Mouse (Mus musculus): ENCODE data around the gene Ube2cbp. TPM values are rescaled to one million over a fixed set of nuclear protein-coding genes. Genes with fewer than 3 reads are reported as not detected.

Gene Ube2cbp
- total RNA-seq (2015) = 3.9 and 5.2 TPM in 2 replicates
- 2.9 and 4.0 TPM in 2 replicates for total RNA-seq (2017)

- peak; percentile 81 for ATAC-seq (replicated peaks; ENCODE audit: poor library complexity)
Observed at GRCm38 (mm10) chr9:86464151-86465105, at the start of gene Ube2cbp. Gene Ube2cbp (minus strand): TSS chr9:86464950.

GRCm38 (mm10) chr9:86514390-86514789, 49.6 kb upstream of the Ube2cbp start:
- no peak for ATAC-seq (replicated peaks; ENCODE audit: poor library complexity)

- ATAC-seq (replicated peaks; ENCODE audit: poor library complexity) = no peak
Observed at GRCm38 (mm10) chr9:86513733-86514132, 49.0 kb upstream of the Ube2cbp start.

GRCm38 (mm10) chr9:86507437-86507836, 42.7 kb upstream of the Ube2cbp start:
- ATAC-seq (replicated peaks; ENCODE audit: poor library complexity) = peak; percentile 85

GRCm38 (mm10) chr9:86499083-86499482, 34.3 kb upstream of the Ube2cbp start:
- ATAC-seq (replicated peaks; ENCODE audit: poor library complexity) = peak; percentile 99

GRCm38 (mm10) chr9:86496261-86496660, 31.5 kb upstream of the Ube2cbp start:
- ATAC-seq (replicated peaks; ENCODE audit: poor library complexity) = no peak

- ATAC-seq (replicated peaks; ENCODE audit: poor library complexity) = no peak
Observed at GRCm38 (mm10) chr9:86491740-86492139, 27.0 kb upstream of the Ube2cbp start.

- ATAC-seq (replicated peaks; ENCODE audit: poor library complexity) = no peak
Observed at GRCm38 (mm10) chr9:86482236-86482635, 17.5 kb upstream of the Ube2cbp start.

GRCm38 (mm10) chr9:86478414-86479093, 13.8 kb upstream of the Ube2cbp start:
- peak; percentile 20; the same call in 1 of the 2 replicates for ATAC-seq (replicated peaks; ENCODE audit: poor library complexity)

- peak; percentile 84 for ATAC-seq (replicated peaks; ENCODE audit: poor library complexity)
Observed at GRCm38 (mm10) chr9:86476763-86477162, 12.0 kb upstream of the Ube2cbp start.

GRCm38 (mm10) chr9:86475956-86476355, 11.2 kb upstream of the Ube2cbp start:
- ATAC-seq (replicated peaks; ENCODE audit: poor library complexity) = no peak

GRCm38 (mm10) chr9:86466990-86467870, 2.5 kb upstream of the Ube2cbp start, which contains the start of gene Dop1a:
Gene Dop1a (plus strand): TSS chr9:86467154.
- peak; percentile 81 for ATAC-seq (replicated peaks; ENCODE audit: poor library complexity)

- no peak for ATAC-seq (replicated peaks; ENCODE audit: poor library complexity)
Observed at GRCm38 (mm10) chr9:86453626-86454025, 11.1 kb downstream of the Ube2cbp start.

- ATAC-seq (replicated peaks; ENCODE audit: poor library complexity) = peak; percentile 90
Observed at GRCm38 (mm10) chr9:86451617-86452016, 13.1 kb downstream of the Ube2cbp start.

- ATAC-seq (replicated peaks; ENCODE audit: poor library complexity) = peak; percentile 74
Observed at GRCm38 (mm10) chr9:86451094-86451493, 13.7 kb downstream of the Ube2cbp start.

- ATAC-seq (replicated peaks; ENCODE audit: poor library complexity) = peak; percentile 83
Observed at GRCm38 (mm10) chr9:86449581-86449980, 15.2 kb downstream of the Ube2cbp start.

- no peak for ATAC-seq (replicated peaks; ENCODE audit: poor library complexity)
Observed at GRCm38 (mm10) chr9:86447431-86447830, 17.3 kb downstream of the Ube2cbp start.

- no peak for ATAC-seq (replicated peaks; ENCODE audit: poor library complexity)
Observed at GRCm38 (mm10) chr9:86446847-86447246, 17.9 kb downstream of the Ube2cbp start.

GRCm38 (mm10) chr9:86442248-86442647, 22.5 kb downstream of the Ube2cbp start:
- ATAC-seq (replicated peaks; ENCODE audit: poor library complexity) = 0 out of 2 replicates have a peak, but pooled peaks have one; percentile 17

- no peak for ATAC-seq (replicated peaks; ENCODE audit: poor library complexity)
Observed at GRCm38 (mm10) chr9:86438337-86439009, 26.3 kb downstream of the Ube2cbp start.

All from megakaryocyte progenitor cell, adult 5-6 weeks (primary cell).